Mouse (Mus musculus) bone marrow macrophage, adult 2 months (primary cell): Measurements from ENCODE around the gene Car11.

ENCODE experiments used
- CTCF ChIP-seq: IDR thresholded peaks from 2 replicates; pipeline ENCODE4 v1.5.1; 2012; ENCODE audit warnings: low read depth, mild to moderate bottlenecking, low read length, moderate library complexity
- POLR2A ChIP-seq: IDR thresholded peaks from 2 replicates; pipeline ENCODE4 v1.6.1; 2012; ENCODE audit warnings: mild to moderate bottlenecking, low read depth, low read length, borderline replicate concordance

GRCm38 (mm10) chr7:45739820-45740219, 40.2 kb downstream of the Car11 start:
- TF ChIP-seq CTCF (no peak), POLR2A (no peak)
